Mouse (Mus musculus) liver, embryonic 14.5 days (tissue): ENCODE data around the gene Zpbp.

Source experiments
- CTCF ChIP-seq: IDR thresholded peaks from 2 replicates; pipeline ENCODE4 v1.5.1; 2016; ENCODE audit warnings: antibody characterized with exemption, low read depth, control low read depth
- EP300 ChIP-seq: IDR thresholded peaks from 2 replicates; pipeline ENCODE4 v1.6.1; 2016; ENCODE audit warnings: antibody characterized with exemption, low read depth

DNA sequence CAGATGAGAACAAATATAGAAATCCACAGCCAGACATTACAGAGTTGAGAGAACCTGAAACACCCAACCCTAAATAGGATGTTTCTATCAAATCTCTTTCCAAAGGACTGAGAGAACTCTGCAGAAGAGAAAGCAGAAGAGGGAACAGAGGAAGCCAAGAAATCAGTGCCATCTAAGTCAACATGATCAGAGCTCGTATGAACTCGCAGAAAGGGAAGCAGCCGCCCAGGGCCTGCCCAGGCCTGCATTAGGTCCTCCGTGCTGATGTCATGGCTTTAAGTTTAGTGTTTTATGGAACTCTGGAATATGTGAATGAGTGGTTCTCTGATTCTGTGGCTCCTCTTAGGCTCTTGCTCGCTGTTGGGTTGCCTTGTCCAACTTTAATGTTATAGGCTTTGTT, 48.0 kb downstream of the Zpbp start:
- TF ChIP-seq CTCF = no peak
- TF ChIP-seq EP300 = no peak
